Mouse (Mus musculus) ovary, adult 18-20 months (tissue): ENCODE data around the gene Ercc5.
A peak's percentile ranks its signal among the peaks of the same experiment; 100 is the strongest.

ENCODE experiments used
- DNase-seq: peaks from one replicate; pipeline ENCODE4 v3.0.0; 2022; ENCODE audit warnings: low spot score, mixed read lengths

Ercc5 gene

DNA sequence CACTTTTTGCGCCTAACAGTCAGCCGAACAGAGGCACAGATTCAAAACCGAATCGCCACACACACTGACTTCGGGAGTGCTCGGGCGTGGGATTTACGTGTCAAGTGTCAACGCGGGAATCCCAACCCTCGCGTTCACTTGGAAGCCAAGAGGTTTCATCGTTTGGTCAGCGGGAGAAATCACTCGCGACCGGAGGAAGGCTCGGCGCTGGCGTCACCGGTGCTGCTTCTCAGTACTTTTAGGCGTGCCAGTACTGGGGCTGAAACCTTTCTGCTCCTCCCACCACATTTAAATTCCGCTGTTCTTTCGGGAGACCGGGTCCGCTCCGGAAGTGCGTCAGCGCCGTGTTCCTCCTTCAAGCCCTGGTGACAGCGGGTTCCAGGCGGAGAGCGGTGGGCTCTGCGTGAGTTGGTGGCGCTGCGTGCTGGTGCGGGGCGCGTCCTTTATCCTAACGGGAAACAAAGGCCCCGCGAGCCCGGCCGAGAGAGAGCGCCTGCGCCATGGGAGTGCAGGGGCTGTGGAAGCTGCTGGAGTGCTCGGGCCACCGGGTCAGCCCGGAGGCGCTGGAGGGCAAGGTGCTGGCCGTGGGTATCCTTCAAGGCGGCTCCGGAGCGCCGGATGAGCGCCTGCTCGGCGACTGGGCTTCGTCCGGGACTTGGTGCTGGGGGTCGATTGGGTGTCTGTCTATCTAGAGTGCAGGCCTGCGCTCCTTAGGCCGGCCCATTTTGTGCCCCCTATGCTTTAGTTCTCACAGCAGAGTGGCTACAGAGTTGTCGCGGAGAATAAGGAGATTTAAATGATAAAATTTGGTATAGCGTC lies at the start of gene Ercc5:
Gene Ercc5 (plus strand): TSS at position 182 of the 819 bp plus-strand sequence.
- peak; percentile 79 for DNase-seq

DNA sequence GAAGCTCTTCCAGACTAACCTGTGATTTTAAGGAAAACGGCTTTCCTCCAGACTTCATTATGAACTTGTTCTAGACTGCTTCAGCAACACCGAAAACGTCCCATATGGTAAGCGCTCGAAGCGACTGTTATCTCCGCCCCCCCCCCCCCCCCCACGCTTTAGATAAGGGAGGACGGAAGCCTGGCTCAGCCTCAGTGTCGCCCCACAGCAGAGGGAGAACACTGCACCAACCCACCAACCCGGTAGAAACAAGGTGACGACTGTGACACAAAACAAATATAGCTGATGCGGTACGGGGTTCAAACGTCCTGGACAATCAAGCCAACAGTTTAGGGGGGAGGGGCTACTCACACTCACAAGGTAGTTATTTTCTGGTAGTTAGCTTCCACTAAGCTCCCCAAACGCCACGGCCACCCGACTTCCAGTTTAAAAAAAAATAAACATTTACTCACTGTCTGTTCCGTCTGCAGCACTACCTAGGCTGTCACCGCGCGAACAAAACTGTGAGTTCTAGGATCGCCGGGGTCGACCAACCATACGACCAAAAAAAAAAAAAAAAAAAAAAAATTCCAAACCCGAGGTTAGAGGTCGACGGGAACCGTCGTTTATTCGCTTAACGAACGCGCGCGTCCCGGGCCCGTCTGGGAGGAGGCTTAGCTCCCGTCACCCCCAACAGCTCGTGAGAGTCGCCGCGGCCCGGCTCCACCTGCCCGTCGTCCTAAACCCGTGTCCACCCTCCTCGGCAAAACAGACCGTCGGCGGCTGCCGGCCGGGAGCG lies 45.9 kb upstream of the Ercc5 start:
- no peak for DNase-seq

DNA sequence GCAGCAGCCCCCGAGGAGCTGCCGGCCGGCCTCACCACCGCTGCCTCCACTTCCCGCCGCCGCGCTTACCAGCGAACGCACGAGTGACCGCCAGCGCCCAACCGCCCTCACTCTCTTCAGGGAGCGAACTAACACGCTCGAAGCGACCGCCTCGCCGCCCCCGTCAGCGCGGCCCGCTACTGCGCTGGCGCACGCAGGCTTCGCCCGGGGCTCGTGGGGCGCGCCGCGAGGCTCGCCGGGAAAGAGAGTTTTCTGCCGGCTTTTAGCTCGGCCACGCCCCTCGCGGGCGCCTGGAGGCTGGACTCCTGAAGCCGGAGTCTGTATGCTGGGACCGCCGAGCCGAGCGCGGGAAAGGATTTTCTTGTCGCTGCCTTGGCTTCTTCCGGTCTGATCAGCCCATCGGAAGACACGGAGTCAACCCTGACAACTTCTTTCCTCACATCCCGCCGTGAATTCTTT lies 45.3 kb upstream of the Ercc5 start, which contains the start of gene Tex30:
Gene Tex30 (minus strand): TSS at position 183 of the 459 bp plus-strand sequence.
- DNase-seq: peak; percentile 92

DNA sequence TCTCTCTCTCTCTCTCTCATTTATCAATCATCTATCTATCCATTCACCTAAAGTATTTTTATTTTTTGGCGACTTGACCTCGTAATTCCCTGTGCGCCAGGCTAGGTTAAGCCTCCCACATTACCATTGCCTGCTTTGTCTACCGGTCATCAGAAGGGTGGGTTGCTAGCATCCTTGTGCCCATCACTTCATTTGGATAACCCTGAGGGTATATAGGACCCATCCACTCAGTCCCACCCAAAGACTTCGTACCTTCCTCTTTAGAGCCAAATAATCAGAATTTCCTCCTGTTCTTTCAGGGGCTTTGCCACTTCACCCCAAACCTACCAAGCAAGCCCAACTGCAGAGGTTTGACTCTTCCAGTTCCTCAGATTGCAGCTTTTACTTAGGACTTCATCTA lies 44.6 kb upstream of the Ercc5 start:
- no peak for DNase-seq

DNA sequence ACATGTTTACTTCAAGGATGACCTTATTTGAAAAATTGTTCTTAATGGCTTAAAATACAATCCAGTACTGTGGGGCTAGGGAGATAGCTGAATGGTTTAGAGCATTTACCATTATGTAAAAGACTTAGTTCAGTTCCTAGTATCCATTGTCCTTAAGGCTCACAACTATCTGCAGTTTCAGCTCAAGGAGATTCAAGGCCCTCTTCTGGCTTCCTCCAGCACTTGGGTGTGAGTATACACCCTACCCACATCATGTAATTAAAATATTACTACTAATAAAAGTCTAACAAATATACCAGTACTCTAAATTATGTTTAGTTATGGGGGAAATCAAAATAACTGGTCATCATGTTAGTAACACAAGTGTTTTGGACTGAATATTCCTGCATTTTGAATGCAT lies 30.0 kb upstream of the Ercc5 start:
- DNase-seq: no peak

DNA sequence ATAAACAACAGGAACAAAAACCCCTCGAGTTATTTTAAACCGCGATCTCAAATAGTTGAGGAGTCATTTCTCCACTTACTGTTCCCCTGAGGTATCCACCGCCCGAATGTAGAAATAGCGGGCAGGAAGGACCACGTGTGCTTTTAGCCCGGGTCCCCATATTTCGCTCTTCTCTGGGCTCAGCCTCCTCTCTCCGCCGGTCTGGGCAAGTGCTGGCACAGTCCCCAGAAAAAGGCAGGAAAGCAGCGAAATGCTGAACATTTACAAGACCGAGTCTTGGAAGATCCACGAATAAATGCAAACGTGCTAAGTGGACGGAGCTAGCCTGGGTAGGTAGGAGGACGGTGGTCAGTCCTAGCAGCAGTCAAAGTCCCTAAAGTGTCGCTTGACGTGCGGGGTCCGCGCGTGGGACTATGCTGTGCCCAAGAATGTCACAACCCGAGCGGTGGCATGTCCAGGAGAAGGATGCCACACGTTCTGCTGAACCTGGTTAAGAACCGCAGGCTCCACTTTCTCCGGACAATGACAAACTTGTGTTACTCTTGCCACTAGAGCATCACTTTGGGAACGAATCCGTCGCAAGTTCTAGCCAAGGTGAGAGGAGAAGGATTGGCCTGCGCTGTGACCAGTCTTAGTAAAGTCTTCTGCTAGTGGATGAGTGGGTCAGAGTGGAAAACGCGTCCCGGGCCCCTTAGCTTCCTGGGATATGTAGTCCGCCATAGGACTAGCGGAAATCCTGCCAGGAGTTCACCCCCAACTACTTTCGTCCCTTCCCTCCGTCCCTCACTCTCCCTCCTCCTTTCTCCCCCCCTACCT lies 29.1 kb upstream of the Ercc5 start, which contains the start of the genes Kdelc1 and Bivm:
Gene Kdelc1 (minus strand): TSS at position 570 of the 816 bp plus-strand sequence.
Gene Bivm (plus strand): TSS at position 719 of the 816 bp plus-strand sequence.
- peak; percentile 90 for DNase-seq

DNA sequence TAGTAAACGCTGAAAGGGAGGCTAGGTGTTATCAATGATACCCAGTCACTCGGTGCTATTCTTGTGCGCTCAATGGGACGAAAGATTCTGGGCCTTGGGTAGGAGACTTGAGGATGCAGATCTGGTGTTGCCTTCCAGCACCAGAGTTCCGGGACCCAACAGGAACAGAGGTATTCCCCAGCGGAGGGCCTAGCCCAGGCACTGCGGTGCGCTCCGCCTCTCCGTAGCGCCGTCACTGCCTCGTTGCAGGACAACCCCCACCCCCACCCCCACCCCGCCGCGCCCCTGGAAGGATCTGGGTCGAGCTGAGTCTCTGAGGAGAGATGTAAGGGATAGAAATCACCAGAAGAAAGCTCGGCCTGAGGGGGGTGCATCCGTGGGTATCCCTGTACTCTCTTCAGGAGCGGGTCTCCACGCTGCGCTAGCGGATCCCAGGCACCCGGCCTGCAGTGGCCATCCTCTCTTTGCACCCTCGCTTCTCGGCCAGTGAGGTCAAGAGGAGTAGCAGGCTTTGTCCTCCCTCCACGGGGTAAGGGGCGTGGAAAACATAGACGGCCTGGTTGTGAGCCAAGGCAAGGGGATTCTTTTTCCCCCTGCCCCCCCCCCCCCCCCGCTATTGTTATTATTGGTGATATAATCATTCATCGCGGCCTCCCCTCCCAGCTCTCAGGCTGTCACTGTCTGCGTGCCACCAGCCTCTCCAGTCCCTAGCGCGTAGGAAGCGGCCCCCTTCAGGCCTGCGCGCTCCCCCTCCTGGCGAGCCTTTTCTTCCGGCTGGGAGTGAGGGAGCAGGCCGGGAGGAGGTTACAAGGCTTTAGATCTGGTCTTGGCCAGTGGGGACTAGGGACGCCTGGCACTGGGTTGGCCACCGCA lies 28.1 kb upstream of the Ercc5 start:
- DNase-seq: peak; percentile 80

DNA sequence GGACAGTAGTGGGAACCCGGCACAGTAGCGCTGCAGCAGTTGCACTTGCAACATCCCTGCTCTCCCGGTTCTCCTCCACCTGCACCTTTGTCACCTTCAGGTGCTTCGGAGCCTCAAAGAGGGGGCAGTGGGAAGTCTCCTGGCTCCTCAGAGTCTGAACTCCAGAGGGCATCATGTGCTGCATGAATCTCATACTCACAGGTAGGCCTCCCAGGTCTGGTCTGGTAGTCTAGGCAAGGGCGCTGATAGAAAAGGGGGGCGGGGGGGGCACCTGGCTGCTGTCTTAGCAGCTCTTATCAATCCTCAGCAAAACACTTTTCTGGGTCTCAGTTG lies 27.5 kb upstream of the Ercc5 start:
- no peak for DNase-seq

DNA sequence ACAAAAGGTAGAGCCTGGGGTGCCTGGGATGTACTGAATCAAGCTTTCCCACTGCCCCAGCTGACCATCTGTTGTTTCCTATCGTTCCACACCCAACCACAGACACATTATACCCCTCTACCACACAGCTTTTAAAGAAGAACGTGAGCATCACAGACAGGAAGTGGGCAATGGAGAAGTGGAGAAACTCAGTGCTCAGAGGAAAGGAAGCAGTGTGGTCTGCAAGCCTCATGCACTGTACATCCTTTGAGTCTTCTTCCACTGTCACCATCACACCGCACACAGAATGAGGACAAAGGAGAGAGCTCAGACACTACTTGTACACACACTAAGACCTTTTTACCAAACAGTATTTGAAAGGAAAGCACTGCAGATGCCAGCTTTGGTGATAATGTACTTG lies 25.3 kb upstream of the Ercc5 start:
- DNase-seq: no peak

DNA sequence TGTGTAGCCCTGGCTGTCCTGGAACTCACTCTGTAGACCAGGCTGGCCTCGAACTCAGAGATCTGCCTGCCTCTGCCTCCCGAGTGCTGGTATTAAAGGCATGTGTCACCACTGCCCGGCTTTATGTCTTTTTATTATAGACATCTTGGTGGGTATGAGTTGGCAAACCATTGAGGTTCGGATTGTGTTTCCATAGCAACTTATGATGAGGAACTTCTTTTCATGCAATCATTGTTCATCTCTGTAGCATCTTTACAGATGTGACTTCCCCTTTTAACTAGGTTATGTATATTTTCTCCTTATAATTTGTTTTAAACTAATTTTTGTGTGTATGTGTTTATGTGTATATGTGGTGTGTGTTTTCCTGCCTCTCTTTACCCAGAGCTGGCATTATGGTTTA lies 22.0 kb upstream of the Ercc5 start:
- no peak for DNase-seq

DNA sequence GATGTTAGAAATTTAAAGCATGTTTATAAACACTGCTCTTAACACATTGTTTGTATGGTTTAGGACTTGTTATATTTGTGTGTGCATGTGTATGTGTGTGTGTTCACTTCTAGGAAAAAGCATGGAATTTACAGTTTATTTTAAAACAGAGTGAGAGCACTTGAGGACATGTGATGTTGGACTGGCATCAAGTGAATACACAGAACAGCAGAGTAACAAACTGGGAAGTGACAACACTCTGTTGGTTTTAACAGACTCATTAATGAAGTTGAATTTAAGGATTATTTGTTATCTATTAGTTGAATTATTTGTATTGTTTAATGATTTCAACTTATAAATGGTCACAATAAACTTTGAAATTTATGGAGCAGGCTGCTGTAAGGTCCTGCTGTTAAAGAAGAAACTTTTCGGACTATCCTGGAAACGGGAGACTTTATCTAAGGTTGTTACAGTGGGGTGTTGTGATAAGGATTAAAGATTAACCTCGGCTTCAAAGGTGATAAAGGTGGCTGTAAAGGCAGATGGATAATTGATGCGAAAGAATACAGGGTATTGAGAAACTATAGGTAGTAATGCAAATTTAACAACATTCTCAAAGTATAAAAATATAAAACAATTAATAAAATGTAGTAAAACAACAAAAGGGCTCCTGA lies 17.5 kb upstream of the Ercc5 start:
- no peak for DNase-seq

DNA sequence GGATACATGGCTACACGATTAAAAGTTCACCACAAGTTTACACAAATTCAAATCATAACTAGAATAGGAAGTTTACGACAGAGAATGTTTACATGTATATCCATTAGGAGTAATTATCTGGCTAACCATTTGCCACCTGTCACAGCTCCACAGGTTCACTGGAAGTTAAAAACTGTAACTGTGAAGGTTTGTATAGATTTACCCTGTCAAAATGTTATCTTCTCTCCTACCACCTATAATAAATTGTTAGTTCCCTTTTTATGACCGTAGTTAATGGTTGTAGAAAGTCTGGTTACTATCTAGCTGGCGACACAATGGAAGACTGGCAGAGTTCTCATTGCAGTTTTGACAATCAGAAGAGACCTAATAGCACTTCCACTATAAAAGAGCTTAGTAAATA lies 7.3 kb upstream of the Ercc5 start:
- DNase-seq: no peak

DNA sequence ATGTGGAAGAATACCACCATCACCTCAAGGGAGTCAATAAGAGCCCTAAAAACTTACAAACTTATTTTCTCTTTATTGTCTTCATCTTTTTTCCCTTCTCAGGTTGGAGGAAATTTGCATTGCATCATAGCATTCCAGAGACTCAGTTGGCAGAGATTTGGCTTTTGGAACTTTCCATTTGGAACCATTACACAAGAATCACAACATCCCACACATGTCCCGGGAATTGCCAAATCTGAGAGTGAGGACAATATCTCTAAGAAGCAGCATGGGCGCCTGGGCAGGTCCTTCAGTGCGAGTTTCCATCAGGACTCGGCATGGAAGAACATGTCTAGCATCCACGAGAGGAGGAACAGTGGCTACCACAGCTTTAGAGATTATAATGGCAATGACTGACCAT lies 4.8 kb upstream of the Ercc5 start:
- DNase-seq: no peak

DNA sequence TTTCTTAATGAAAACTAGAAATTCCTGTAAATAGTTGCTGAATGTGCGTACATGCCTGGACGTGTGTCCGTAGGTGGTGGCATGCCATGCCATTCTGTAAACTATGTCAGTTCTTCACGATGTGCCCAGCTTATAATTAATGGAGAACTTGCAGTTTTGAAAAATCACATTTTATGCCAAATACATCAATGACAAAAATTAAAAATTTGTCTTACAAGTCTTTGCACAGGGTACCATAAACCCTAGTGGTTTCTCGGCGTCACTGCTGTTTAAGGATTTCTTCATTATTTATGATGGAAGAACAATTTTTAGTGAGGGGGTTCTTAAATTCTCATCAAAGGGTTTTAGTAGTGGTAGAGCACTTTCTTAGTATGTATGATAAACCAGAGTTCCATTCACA lies 1.2 kb downstream of the Ercc5 start:
- DNase-seq: no peak

DNA sequence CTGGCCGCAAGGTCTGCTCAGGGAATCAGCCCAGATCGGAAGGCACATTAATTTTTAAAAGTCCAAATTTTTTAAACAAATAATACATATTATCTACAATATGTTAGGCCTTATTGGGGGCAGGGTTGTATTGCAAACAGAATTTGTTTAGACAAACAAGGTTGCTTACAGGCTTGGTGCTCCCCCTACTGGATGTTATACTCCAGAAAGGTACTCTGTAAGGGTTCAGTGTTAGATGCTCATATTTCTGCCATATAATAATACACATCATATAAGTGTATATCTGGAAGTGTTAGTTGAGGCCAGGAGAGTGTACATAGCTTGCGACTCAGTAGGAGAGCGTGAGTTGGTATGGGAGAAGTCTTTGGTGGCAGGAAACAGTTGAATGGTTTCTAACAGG lies 7.7 kb downstream of the Ercc5 start:
- DNase-seq: no peak

DNA sequence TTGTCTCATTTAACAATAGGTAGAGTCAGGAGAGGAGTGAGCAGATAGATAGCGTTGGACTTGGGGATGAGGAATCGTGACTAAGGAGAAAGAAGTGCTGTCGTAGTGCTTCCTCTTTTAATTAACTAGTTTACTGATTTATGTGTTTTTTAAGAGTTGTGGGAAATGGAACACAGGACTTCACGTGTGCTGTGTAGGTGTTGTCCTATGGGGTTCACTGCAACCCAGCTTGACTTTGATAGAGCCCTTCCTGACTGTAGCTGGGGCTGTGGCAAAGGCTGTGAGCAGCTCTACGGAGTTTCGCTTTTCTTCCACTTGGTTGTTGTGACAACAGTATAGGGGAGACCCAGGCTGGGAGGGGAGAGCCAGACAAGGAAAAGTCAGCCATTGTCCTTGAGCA lies 10.8 kb downstream of the Ercc5 start:
- no peak for DNase-seq

DNA sequence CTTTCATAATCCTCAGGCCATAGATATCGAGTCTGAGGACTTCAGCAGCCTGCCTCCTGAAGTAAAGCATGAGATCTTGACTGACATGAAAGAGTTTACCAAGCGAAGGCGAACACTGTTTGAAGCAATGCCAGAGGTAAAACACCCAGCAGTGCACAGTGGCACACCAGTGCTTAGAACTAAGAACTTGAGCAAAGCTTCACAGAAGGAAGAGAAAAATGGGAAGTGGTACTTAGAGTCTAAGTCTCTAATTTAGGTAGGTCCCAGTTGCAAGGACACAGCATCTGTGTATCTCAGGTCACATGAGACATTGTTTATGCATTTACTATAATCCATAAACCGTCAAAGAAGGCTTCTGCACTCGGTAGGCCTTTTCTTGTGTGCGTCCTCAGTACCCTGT lies 14.3 kb downstream of the Ercc5 start:
- DNase-seq: no peak

DNA sequence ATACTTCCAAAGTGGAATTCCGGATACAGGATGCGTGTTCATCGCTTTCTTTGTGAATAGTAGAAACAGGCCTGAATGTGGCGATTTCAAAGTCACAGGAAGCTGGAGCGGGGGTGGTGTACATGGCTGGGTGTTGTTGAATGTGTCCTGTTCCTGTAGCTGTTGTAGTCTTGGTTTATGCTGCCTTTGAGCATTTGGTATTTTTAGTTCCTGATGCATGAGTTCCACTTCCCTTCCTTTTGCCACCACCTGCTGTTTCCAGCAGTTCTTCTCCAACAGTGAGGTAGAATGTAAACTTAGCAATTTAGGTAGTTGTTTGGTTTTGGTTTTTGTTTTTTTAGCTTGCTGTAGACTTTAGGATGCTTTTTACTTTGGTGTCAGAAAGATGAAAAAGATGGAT lies 14.8 kb downstream of the Ercc5 start:
- DNase-seq: no peak

DNA sequence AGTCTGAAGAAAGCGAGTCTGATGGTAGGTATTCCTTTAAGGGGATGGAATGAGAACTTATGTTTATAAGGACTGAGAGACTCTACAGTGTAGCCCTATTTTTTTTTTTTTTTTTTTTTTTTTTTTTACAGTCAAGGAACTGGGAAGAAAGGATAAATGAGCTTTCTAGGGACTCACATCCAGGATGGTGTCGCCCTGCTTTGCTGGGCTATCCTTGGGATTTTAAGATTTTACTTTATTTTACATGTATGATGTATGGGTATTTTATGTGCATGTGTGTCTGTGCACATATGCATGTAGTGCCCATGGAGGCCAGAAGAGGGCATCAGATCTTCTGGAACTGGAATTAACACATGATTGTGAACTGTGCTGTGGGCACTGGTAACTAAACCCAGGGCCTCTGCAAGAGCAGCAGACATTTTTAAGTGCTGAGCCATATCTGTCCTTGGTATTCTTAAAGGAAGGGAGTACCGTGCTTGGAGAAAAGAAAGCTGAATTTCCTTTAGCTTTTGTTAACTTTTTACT lies 20.4 kb downstream of the Ercc5 start:
- DNase-seq: no peak

DNA sequence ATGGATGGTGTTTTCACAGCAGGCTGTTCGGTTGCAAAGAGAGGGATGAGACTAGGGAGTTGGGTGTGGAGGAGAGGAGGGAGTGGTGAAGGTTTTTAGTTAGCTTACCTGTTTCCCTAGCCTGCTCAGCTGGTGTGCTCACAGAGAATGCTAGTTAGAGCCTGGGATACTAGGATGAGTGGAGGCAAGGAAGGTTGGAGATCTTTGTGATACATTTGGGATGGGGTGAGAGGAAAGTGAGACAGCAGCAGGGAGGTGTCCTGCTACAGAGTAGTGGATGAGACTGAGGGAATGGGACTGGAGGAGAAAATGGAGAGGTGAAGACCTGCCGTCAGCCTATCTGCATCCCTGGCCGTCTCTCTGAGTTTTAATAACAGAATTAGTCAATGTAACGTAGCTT lies 25.1 kb downstream of the Ercc5 start:
- no peak for DNase-seq

DNA sequence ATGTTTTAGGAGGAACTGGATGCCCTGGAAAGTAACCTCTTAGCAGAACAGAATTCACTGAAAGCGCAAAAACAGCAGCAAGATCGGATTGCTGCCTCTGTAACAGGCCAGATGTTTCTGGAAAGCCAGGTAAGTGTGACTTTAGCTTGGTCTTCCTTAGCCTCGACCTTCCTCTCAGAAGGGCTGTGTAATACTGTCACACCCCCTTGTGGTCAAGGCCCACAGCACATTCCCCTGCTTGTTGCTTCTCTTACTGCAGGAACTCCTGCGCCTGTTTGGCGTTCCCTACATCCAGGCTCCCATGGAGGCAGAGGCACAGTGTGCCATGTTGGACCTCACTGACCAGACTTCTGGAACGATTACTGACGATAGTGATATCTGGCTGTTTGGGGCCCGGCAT lies 26.4 kb downstream of the Ercc5 start:
- DNase-seq: no peak
